Mouse (Mus musculus) ES-E14 (cell line): ENCODE measurements at regions not wholly inside any gene's neighbourhood (a gene's known extent, or its start where the extent isn't known, plus 50 kb on each side); places are given as distances from the start of the nearest gene placed in this dataset.

Source experiments
- MAFK ChIP-seq: IDR thresholded peaks from 2 replicates; pipeline ENCODE4 v1.6.1; 2014; ENCODE audit warnings: mild to moderate bottlenecking, low read depth, low read length, inconsistent platforms; ENCODE audit not compliant: insufficient read depth
- ZNF384 ChIP-seq: IDR thresholded peaks from 2 replicates; pipeline ENCODE4 v1.6.1; 2012; ENCODE audit warnings: low read depth, low read length, inconsistent platforms

GRCm38 (mm10) chr16:50026100-50026884, 226.0 kb downstream of the Cd47 start:
- TF ChIP-seq MAFK (no peak), ZNF384 (no peak)
